In genomic region chr2:14608606-14609005, GRCm38 (mm10) we compare ENCODE assay signal across 11 mouse cellular contexts. TPM values are rescaled to one million over a fixed set of nuclear protein-coding genes. Genes with fewer than 3 reads are reported as not detected.
A peak's percentile ranks its signal among the peaks of the same experiment; 100 is the strongest.
DNase-seq lines count a peak whose midpoint lies in the region; ATAC-seq and TF ChIP-seq lines count a peak whose summit lies in the region.
"Had no signal": no experiment of that assay in that cellular context is flagged by ENCODE, and none has a peak within 500 bp of the region (broad histone marks: within the 10 kb centered on the region; RNA-seq: fewer than 3 reads in every experiment).

No protein-coding gene starts in this region.

- no peak overlapping the region for H3K4me2 ChIP-seq in lung, embryonic 14.5 days
- peak overlapping the region; percentile 23; the same call in 1 of the 2 replicates for H3K4me2 ChIP-seq in heart, embryonic 16.5 days (ENCODE audit: low read depth, low read length)
- H3K4me2 ChIP-seq: forebrain, embryonic 12.5 days had no signal

- no peak overlapping the region for H3K4me3 ChIP-seq in lung, embryonic 14.5 days (ENCODE audit: low read depth, low read length)
- no peak overlapping the region for H3K4me3 ChIP-seq in lung, adult 2 months (replicated peaks; ENCODE audit: extremely low read depth, low read depth, low read length)
- no peak overlapping the region for H3K4me3 ChIP-seq in heart, embryonic 16.5 days (ENCODE audit: low read length)
- H3K4me3 ChIP-seq: forebrain, embryonic 12.5 days had no signal

- 0 out of 2 replicates have a peak, but pooled peaks cover 3% of the 10 kb centered on the region for H3K4me1 ChIP-seq in lung, embryonic 14.5 days (ENCODE audit: insufficient read depth)
- peaks cover 3% of the 10 kb centered on the region; the same call in 1 of the 2 replicates for H3K4me1 ChIP-seq in lung, adult 2 months (ENCODE audit: control insufficient read depth, insufficient read depth, low read length)
- peaks cover 28% of the 10 kb centered on the region for H3K4me1 ChIP-seq in heart, embryonic 16.5 days (ENCODE audit: control insufficient read depth, insufficient read depth, low read length)

- no peaks in the 10 kb centered on the region for H3K9me3 ChIP-seq in lung, embryonic 14.5 days (ENCODE audit: low read depth, low read length)
- no peaks in the 10 kb centered on the region for H3K9me3 ChIP-seq in heart, embryonic 16.5 days (replicated peaks; ENCODE audit: control insufficient read depth, low read length)
- H3K9me3 ChIP-seq: forebrain, embryonic 12.5 days had no signal

- ATAC-seq in lung, embryonic 14.5 days (ENCODE audit: insufficient read depth): no peak
- peak; percentile 29; the same call in 1 of the 2 replicates for ATAC-seq in heart, embryonic 16.5 days (replicated peaks; ENCODE audit: extremely low read depth, insufficient read depth, low FRiP score)

- no peaks in the 10 kb centered on the region for H3K27me3 ChIP-seq in lung, embryonic 14.5 days (ENCODE audit: insufficient read depth, low read length)
- no peaks in the 10 kb centered on the region for H3K27me3 ChIP-seq in heart, embryonic 16.5 days (ENCODE audit: control insufficient read depth, insufficient read depth, low read length)
- H3K27me3 ChIP-seq: forebrain, embryonic 12.5 days had no signal

- no peak for TF ChIP-seq CTCF in lung, embryonic 14.5 days (IDR thresholded peaks at IDR 0.05; ENCODE audit: low read depth)
- TF ChIP-seq CTCF in lung, adult 2 months (IDR thresholded peaks at IDR 0.05; ENCODE audit: insufficient read depth, low read length): no peak

- no peak for TF ChIP-seq POLR2A in lung, adult 2 months (IDR thresholded peaks at IDR 0.05; ENCODE audit: borderline replicate concordance, extremely low read depth, low read depth, low read length)

- no peak overlapping the region for H3K27ac ChIP-seq in lung, embryonic 14.5 days (ENCODE audit: low read depth)
- H3K27ac ChIP-seq in heart, embryonic 16.5 days (ENCODE audit: low read length): peak overlapping the region; percentile 73
- H3K27ac ChIP-seq: forebrain, embryonic 12.5 days had no signal

- 50% methylated on average over 4 of the region's 4 CpGs for WGBS in lung, embryonic 14.5 days
- WGBS in lung, adult 2 months: 68% methylated on average over 4 of the region's 4 CpGs
- WGBS in heart, embryonic 16.5 days: 26% methylated on average over 4 of the region's 4 CpGs

- H3K36me3 ChIP-seq in lung, embryonic 14.5 days (ENCODE audit: insufficient read depth): no peaks in the 10 kb centered on the region
- H3K36me3 ChIP-seq in heart, embryonic 16.5 days (ENCODE audit: control insufficient read depth, insufficient read depth): no peaks in the 10 kb centered on the region
- H3K36me3 ChIP-seq: forebrain, embryonic 12.5 days had no signal

- no peak overlapping the region for H3K9ac ChIP-seq in lung, embryonic 14.5 days
- peak overlapping the region; percentile 40; the same call in 1 of the 2 replicates for H3K9ac ChIP-seq in heart, embryonic 16.5 days (ENCODE audit: low read length)
- H3K9ac ChIP-seq: forebrain, embryonic 12.5 days had no signal

- DNase-seq in lung, embryonic 14.5 days: peak; percentile 55
- DNase-seq in lung, adult 2 months: no peak
- DNase-seq in embryo, embryonic 11 days: peak; percentile 34
- DNase-seq in lung, postnatal 25 days (ENCODE audit: low spot score): peak; percentile 22
- no peak for DNase-seq in c-Kit-positive CD71-positive TER-119-positive erythroid progenitor cells, embryonic 14.5 days (ENCODE audit: low spot score)
- DNase-seq in thymus, postnatal 14 days: no peak
- DNase-seq in left cerebral cortex, adult 18-20 months (ENCODE audit: low spot score in 2 of 2): no peak
- DNase-seq: kidney, adult 18-20 months; thymus, postnatal 25 days had no signal

RNA-seq across cellular contexts. Expression of gene Cacnb2, which starts 5.7 kb away (rescaled TPM):
- polyA plus RNA-seq in lung, embryonic 14.5 days (2014; fragmentation: Nextera tagmentation; extraction: Ambion mirVana): 8.8 and 9.8 TPM in 2 replicates
- 3.5 and 6.3 TPM in 2 replicates for polyA plus RNA-seq in lung, adult 2 months (2012; rRNA removed)
- 10.7 and 12.9 TPM in 2 replicates for polyA plus RNA-seq in heart, embryonic 16.5 days (2015; fragmentation: Nextera tagmentation; extraction: Ambion mirVana)
- 10 to 100 TPM; 48.3 to 49.7 TPM for total RNA-seq in left cerebral cortex, adult 18-20 months (2021)

Comparison
In these comparisons a context has a peak if more than half of its experiments do, and no peak if none do; other contexts are left out.
1. DNase-seq: peak in lung, embryonic 14.5 days (single experiment), embryo, embryonic 11 days (single experiment) and lung, postnatal 25 days (single experiment); none in lung, adult 2 months (single experiment), c-Kit-positive CD71-positive TER-119-positive erythroid progenitor cells, embryonic 14.5 days (single experiment), thymus, postnatal 14 days (single experiment) and left cerebral cortex, adult 18-20 months (0 of 2).